Comparison of ENCODE assay signal across 8 mouse cellular contexts in genomic region chr7:44817441-44817840, GRCm38 (mm10). TPM values are rescaled to one million over a fixed set of nuclear protein-coding genes. Genes with fewer than 3 reads are reported as not detected.
DNase-seq lines count a peak whose midpoint lies in the region; ATAC-seq and TF ChIP-seq lines count a peak whose summit lies in the region.

No protein-coding gene starts in this region.

- H3K9me3 ChIP-seq in erythroblast, embryonic 14.5 days (ENCODE audit: control insufficient read depth, low read length): no peaks in the 10 kb centered on the region
- no peaks in the 10 kb centered on the region for H3K9me3 ChIP-seq in ES-Bruce4 (replicated peaks; ENCODE audit: control insufficient read depth, insufficient read depth, low read length, poor library complexity, severe bottlenecking)
- no peaks in the 10 kb centered on the region for H3K9me3 ChIP-seq in heart, embryonic 13.5 days
- no peaks in the 10 kb centered on the region for H3K9me3 ChIP-seq in liver, embryonic 15.5 days (replicated peaks)

- WGBS in heart, embryonic 13.5 days: 16% methylated on average over 3 of the region's 3 CpGs
- WGBS in liver, embryonic 15.5 days (ENCODE audit: insufficient replicate concordance): 21% methylated on average over 3 of the region's 3 CpGs
- WGBS in thymus, adult 2 months: 15% methylated on average over 3 of the region's 3 CpGs

- ATAC-seq in erythroblast, adult 5-6 weeks (replicated peaks; ENCODE audit: low FRiP score, poor library complexity, severe bottlenecking): no peak
- no peak for ATAC-seq in heart, embryonic 13.5 days (ENCODE audit: extremely low read depth, insufficient number of reproducible peaks, low FRiP score, low TSS enrichment)
- ATAC-seq in liver, embryonic 15.5 days (ENCODE audit: insufficient read depth): no peak

- intact Hi-C loops in gastrocnemius, postnatal 14 days (cut with DNase I; ENCODE audit: low total_unique reads): loop anchor here (10.0 kb wide), 1 partner anchor 53 kb away; no protein-coding TSS in a partner anchor

- peak overlapping the region; percentile 95 for H3K4me3 ChIP-seq in erythroblast, embryonic 14.5 days (replicated peaks)
- peak overlapping the region; percentile 98 for H3K4me3 ChIP-seq in ES-Bruce4 (ENCODE audit: low read depth, low read length)
- H3K4me3 ChIP-seq in heart, embryonic 13.5 days: peak overlapping the region; percentile 90
- peak overlapping the region; percentile 90 for H3K4me3 ChIP-seq in liver, embryonic 15.5 days (replicated peaks)
- no peak overlapping the region for H3K4me3 ChIP-seq in thymus, adult 2 months (ENCODE audit: control insufficient read depth, insufficient read depth, low read length)

- no peak for TF ChIP-seq POLR2A in ES-Bruce4 (IDR thresholded peaks at IDR 0.05; ENCODE audit: insufficient read depth, low read length)
- TF ChIP-seq POLR2A in thymus, adult 2 months (IDR thresholded peaks at IDR 0.05; ENCODE audit: control insufficient read depth, extremely low read depth, insufficient read depth, low read length, poor library complexity): no peak

- TF ChIP-seq EP300 in ES-Bruce4 (IDR thresholded peaks at IDR 0.05; ENCODE audit: insufficient read depth, low read depth, low read length): no peak

- DNase-seq in left cerebral cortex, adult 9 months (ENCODE audit: low spot score in 2 of 2): no peak
- no peak for DNase-seq in thymus, adult 2 months
- DNase-seq in gastrocnemius, postnatal 14 days: no peak

- peak overlapping the region; percentile 86 for H3K4me2 ChIP-seq in heart, embryonic 13.5 days
- H3K4me2 ChIP-seq in liver, embryonic 15.5 days: peak overlapping the region; percentile 92

- H3K27me3 ChIP-seq in erythroblast, embryonic 14.5 days (ENCODE audit: control insufficient read depth): no peaks in the 10 kb centered on the region
- no peaks in the 10 kb centered on the region for H3K27me3 ChIP-seq in ES-Bruce4 (ENCODE audit: control insufficient read depth, insufficient read depth, low read length, poor library complexity, severe bottlenecking)
- no peaks in the 10 kb centered on the region for H3K27me3 ChIP-seq in heart, embryonic 13.5 days (replicated peaks)
- no peaks in the 10 kb centered on the region for H3K27me3 ChIP-seq in liver, embryonic 15.5 days
- H3K27me3 ChIP-seq in thymus, adult 2 months (ENCODE audit: control insufficient read depth, insufficient read depth, low read length): no peaks in the 10 kb centered on the region

- H3K4me1 ChIP-seq in erythroblast, embryonic 14.5 days (ENCODE audit: control insufficient read depth): peaks cover 76% of the 10 kb centered on the region
- H3K4me1 ChIP-seq in ES-Bruce4 (ENCODE audit: control insufficient read depth, insufficient read depth, low read length): peaks cover 4% of the 10 kb centered on the region
- peaks cover 59% of the 10 kb centered on the region for H3K4me1 ChIP-seq in heart, embryonic 13.5 days
- peaks cover 66% of the 10 kb centered on the region for H3K4me1 ChIP-seq in liver, embryonic 15.5 days (replicated peaks)
- H3K4me1 ChIP-seq in thymus, adult 2 months (replicated peaks; ENCODE audit: control insufficient read depth, insufficient read depth, low read length): peaks cover 24% of the 10 kb centered on the region

- no peak for TF ChIP-seq CTCF in ES-Bruce4 (IDR thresholded peaks at IDR 0.05; ENCODE audit: low read depth, low read length)
- no peak for TF ChIP-seq CTCF in thymus, adult 2 months (IDR thresholded peaks at IDR 0.05; ENCODE audit: borderline replicate concordance, control insufficient read depth, extremely low read depth, insufficient read depth, low read length, poor library complexity)

- H3K27ac ChIP-seq in ES-Bruce4 (ENCODE audit: insufficient read depth, low read length): peak overlapping the region; percentile 83
- peak overlapping the region; percentile 99 for H3K27ac ChIP-seq in heart, embryonic 13.5 days (replicated peaks)
- peak overlapping the region; percentile 96 for H3K27ac ChIP-seq in liver, embryonic 15.5 days (replicated peaks)
- no peak overlapping the region for H3K27ac ChIP-seq in thymus, adult 2 months (ENCODE audit: control insufficient read depth, insufficient read depth, low read length)

- peak overlapping the region; percentile 99 for H3K9ac ChIP-seq in ES-Bruce4 (ENCODE audit: low read depth, poor library complexity, severe bottlenecking)
- peak overlapping the region; percentile 98 for H3K9ac ChIP-seq in heart, embryonic 13.5 days
- H3K9ac ChIP-seq in liver, embryonic 15.5 days: peak overlapping the region; percentile 93

- peaks cover 68% of the 10 kb centered on the region for H3K36me3 ChIP-seq in erythroblast, embryonic 14.5 days (ENCODE audit: control insufficient read depth)
- peaks cover 30% of the 10 kb centered on the region for H3K36me3 ChIP-seq in ES-Bruce4 (ENCODE audit: control insufficient read depth, insufficient read depth, low read length, poor library complexity, severe bottlenecking)
- peaks cover 22% of the 10 kb centered on the region for H3K36me3 ChIP-seq in heart, embryonic 13.5 days
- peaks cover 17% of the 10 kb centered on the region for H3K36me3 ChIP-seq in liver, embryonic 15.5 days (replicated peaks)
- no peaks in the 10 kb centered on the region for H3K36me3 ChIP-seq in thymus, adult 2 months (ENCODE audit: control insufficient read depth, insufficient read depth, low read length)

RNA-seq across cellular contexts. Expression of gene Atf5, which starts 1.0 kb away (rescaled TPM):
- 9.7 and 12.0 TPM in 2 replicates for polyA plus RNA-seq in erythroblast, embryonic 14.5 days (2012)
- 1.3 and 1.9 TPM in 2 replicates for total RNA-seq in erythroblast, adult 5-6 weeks (2015; ENCODE audit: low replicate concordance)
- total RNA-seq in erythroblast, adult 5-6 weeks (2017; ENCODE audit: low replicate concordance): 2.1 and 2.5 TPM in 2 replicates
- 9.6 and 14.6 TPM in 2 replicates for polyA plus RNA-seq in ES-Bruce4 (2011; ENCODE audit: insufficient read depth, insufficient read length, low read depth, missing spikeins)
- polyA plus RNA-seq in heart, embryonic 13.5 days (2015; fragmentation: Nextera tagmentation; extraction: Ambion mirVana): 2.4 and 2.7 TPM in 2 replicates
- 7.5 and 9.2 TPM in 2 replicates for polyA plus RNA-seq in liver, embryonic 15.5 days (2015; fragmentation: Nextera tagmentation; extraction: Ambion mirVana)
- 76.5 and 102 TPM in 2 replicates for polyA plus RNA-seq in thymus, adult 2 months (2012; rRNA removed)
- 10 to 100 TPM; 54.5 to 62.2 TPM for total RNA-seq in gastrocnemius, postnatal 14 days (2021)

RNA-seq across cellular contexts. Expression of gene Il4i1, which starts 1.3 kb away (rescaled TPM):
- 0.12 and 0.13 TPM in 2 replicates for polyA plus RNA-seq in erythroblast, embryonic 14.5 days (2012)
- total RNA-seq in erythroblast, adult 5-6 weeks (2015; ENCODE audit: low replicate concordance): 0.84 TPM in 1 of 2 replicates, not detected in the other
- 0.09 TPM in 1 of 2 replicates, not detected in the other for total RNA-seq in erythroblast, adult 5-6 weeks (2017; ENCODE audit: low replicate concordance)
- polyA plus RNA-seq in ES-Bruce4 (2011; ENCODE audit: insufficient read depth, insufficient read length, low read depth, missing spikeins): 4.7 and 6.4 TPM in 2 replicates
- polyA plus RNA-seq in heart, embryonic 13.5 days (2015; fragmentation: Nextera tagmentation; extraction: Ambion mirVana): 0.51 and 0.70 TPM in 2 replicates
- polyA plus RNA-seq in liver, embryonic 15.5 days (2015; fragmentation: Nextera tagmentation; extraction: Ambion mirVana): 0.35 and 0.46 TPM in 2 replicates
- polyA plus RNA-seq in thymus, adult 2 months (2012; rRNA removed): 71.7 and 74.4 TPM in 2 replicates
- 1 to 10 TPM; 2.3 to 2.6 TPM for total RNA-seq in gastrocnemius, postnatal 14 days (2021)

RNA-seq across cellular contexts. Expression of gene Nup62, which starts 1.6 kb away (rescaled TPM):
- polyA plus RNA-seq in erythroblast, embryonic 14.5 days (2012): 6.9 and 10.5 TPM in 2 replicates
- total RNA-seq in erythroblast, adult 5-6 weeks (2015; ENCODE audit: low replicate concordance): 10.4 and 14.4 TPM in 2 replicates
- total RNA-seq in erythroblast, adult 5-6 weeks (2017; ENCODE audit: low replicate concordance): 21.7 and 21.9 TPM in 2 replicates
- 90.6 and 109 TPM in 2 replicates for polyA plus RNA-seq in ES-Bruce4 (2011; ENCODE audit: insufficient read depth, insufficient read length, low read depth, missing spikeins)
- 77.5 and 80.3 TPM in 2 replicates for polyA plus RNA-seq in heart, embryonic 13.5 days (2015; fragmentation: Nextera tagmentation; extraction: Ambion mirVana)
- 48.8 and 51.2 TPM in 2 replicates for polyA plus RNA-seq in liver, embryonic 15.5 days (2015; fragmentation: Nextera tagmentation; extraction: Ambion mirVana)
- 189 and 223 TPM in 2 replicates for polyA plus RNA-seq in thymus, adult 2 months (2012; rRNA removed)
- total RNA-seq in gastrocnemius, postnatal 14 days (2021): 10 to 100 TPM; 21.2 to 28.1 TPM

RNA-seq across cellular contexts. Expression of gene Akt1s1, which starts 31.4 kb away (rescaled TPM):
- 33.5 and 36.8 TPM in 2 replicates for polyA plus RNA-seq in erythroblast, embryonic 14.5 days (2012)
- 6.5 and 7.1 TPM in 2 replicates for total RNA-seq in erythroblast, adult 5-6 weeks (2015; ENCODE audit: low replicate concordance)
- total RNA-seq in erythroblast, adult 5-6 weeks (2017; ENCODE audit: low replicate concordance): 19.7 and 43.3 TPM in 2 replicates
- 38.1 and 38.3 TPM in 2 replicates for polyA plus RNA-seq in ES-Bruce4 (2011; ENCODE audit: insufficient read depth, insufficient read length, low read depth, missing spikeins)
- 96.5 and 101 TPM in 2 replicates for polyA plus RNA-seq in heart, embryonic 13.5 days (2015; fragmentation: Nextera tagmentation; extraction: Ambion mirVana)
- 27.7 and 32.3 TPM in 2 replicates for polyA plus RNA-seq in liver, embryonic 15.5 days (2015; fragmentation: Nextera tagmentation; extraction: Ambion mirVana)
- polyA plus RNA-seq in thymus, adult 2 months (2012; rRNA removed): 91.4 and 120 TPM in 2 replicates
- 10 to 100 TPM; 85.9 to 86.7 TPM for total RNA-seq in gastrocnemius, postnatal 14 days (2021)

RNA-seq across cellular contexts. Expression of gene Tbc1d17, which starts 31.4 kb away (rescaled TPM):
- 7.7 and 10.0 TPM in 2 replicates for polyA plus RNA-seq in erythroblast, embryonic 14.5 days (2012)
- total RNA-seq in erythroblast, adult 5-6 weeks (2015; ENCODE audit: low replicate concordance): 15.8 and 21.3 TPM in 2 replicates
- 33.6 and 77.5 TPM in 2 replicates for total RNA-seq in erythroblast, adult 5-6 weeks (2017; ENCODE audit: low replicate concordance)
- polyA plus RNA-seq in ES-Bruce4 (2011; ENCODE audit: insufficient read depth, insufficient read length, low read depth, missing spikeins): 33.9 and 46.7 TPM in 2 replicates
- 56.1 and 57.0 TPM in 2 replicates for polyA plus RNA-seq in heart, embryonic 13.5 days (2015; fragmentation: Nextera tagmentation; extraction: Ambion mirVana)
- 26.1 and 29.4 TPM in 2 replicates for polyA plus RNA-seq in liver, embryonic 15.5 days (2015; fragmentation: Nextera tagmentation; extraction: Ambion mirVana)
- polyA plus RNA-seq in thymus, adult 2 months (2012; rRNA removed): 138 and 151 TPM in 2 replicates
- 10 to 100 TPM; 28.2 to 38.9 TPM for total RNA-seq in gastrocnemius, postnatal 14 days (2021)
